Mouse (Mus musculus) layer of hippocampus, postnatal 14 days (tissue): ENCODE measurements at regions not wholly inside any gene's neighbourhood (a gene's known extent, or its start where the extent isn't known, plus 50 kb on each side); places are given as distances from the start of the nearest gene placed in this dataset.
A peak's percentile ranks its signal among the peaks of the same experiment; 100 is the strongest.

ENCODE experiments used
- DNase-seq, 2 experiments: peaks; one replicate each; pipeline ENCODE4 v3.0.0; 2021 to 2022; ENCODE audit warnings: low spot score in 2 of 2, mixed read lengths in 1 of 2

DNA sequence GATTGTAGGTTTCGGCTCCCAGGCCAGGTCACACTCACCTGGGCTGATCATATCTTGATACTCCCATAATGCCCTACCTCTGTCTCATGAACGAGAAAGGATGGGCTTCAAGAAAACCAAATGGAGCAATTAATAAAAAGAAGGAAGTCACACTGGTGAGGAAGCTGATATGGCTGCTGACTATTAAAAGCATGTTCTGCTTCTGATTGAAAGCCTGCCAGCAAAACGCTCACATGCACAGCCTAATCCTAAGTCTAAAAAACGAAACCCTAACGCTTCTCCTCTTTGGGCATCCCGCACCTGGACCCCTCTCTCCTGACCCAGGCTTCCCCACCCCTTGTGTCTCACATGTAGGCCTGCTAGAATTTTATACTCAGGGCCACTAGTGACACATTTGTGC is 230.8 kb upstream of the Klf4 start:
- no peak for DNase-seq

DNA sequence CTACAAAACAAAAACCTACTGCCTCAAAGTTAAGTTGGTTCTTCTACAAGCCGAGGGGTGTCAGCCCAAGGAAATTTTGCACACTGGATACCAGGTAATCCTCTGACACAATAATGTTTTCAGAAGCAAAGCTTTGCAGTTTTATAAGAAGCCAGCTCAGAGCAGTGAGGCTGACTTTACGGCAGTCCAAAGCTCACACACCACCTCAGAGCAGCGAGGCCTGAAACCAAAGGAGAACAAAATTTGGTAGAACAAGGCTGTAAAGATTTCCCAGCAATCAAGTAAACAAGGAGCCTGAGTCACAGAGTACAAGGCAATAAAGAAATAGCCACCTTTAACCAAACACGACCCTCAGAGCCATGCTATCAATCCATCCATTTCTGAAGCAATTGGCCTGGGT is 230.1 kb upstream of the Klf4 start:
- DNase-seq, result no peak

DNA sequence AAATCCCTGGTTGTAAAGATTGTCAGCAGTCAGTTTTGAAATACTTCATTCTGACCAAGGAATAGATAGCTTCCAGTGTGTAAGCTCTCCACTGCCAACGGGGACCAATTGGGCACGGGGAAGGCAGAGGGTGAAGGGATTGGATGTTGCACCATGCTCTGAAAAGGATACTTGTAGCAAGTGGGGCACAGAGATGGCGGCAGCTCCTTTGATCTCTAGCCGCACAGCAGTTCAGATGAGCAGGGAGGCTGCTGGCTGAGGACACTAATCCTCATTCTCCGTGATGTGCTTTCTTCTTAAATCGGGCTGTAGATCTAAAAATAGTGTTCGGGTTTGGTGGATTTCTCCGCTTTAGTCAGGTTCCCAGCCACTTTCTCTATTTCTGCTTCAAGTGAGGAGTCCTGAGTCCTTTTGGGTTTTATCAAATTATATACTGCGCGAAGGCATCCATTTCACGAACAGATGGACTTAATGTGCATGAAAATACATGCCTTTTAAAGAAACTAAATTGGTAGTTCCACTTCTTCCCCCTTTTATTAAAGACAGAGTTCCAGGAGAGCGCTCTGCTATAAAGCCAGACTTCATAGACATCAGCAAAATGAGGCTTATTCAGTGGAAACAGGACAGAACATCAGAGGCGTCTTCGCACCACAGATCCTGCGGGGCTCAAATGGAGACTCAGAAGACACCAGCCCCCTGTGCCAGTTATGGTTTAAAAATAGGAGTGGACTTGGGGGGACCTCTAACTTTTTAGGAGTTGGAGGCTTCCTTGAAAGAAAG is 225.1 kb upstream of the Klf4 start:
- no peak for DNase-seq

DNA sequence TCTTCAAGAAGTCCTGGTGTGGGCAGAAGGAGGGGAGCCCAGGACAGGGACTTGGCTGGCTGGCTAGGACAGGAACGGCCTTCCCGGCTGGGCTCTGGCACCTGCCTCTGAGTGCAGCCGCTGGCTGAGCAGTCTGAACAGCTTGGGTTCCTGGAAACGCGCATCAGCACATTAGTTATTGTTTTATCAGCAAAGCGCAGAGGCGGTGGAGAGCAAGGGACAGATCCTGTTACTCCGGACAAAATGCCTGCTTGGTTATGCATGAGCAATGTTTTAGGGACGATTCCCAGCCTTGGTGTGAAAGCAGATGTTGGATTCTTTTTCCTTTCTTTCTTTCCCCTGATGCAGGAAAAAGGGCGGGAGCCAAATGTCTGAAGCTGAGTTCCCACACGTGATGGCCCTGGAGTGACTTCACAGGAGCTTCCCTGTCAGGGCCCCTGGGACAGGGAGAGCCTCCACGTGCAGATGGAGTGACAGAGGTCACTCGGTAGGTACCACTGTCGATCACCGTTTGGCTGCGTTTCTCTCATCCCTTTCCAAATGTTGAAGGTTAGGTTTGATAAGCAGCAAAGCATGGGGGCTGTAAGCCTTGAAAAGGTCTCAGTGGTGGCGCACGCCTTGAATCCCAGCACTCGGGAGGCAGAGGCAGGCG is 217.8 kb upstream of the Klf4 start:
- peak; percentile 29 to 36 for DNase-seq

DNA sequence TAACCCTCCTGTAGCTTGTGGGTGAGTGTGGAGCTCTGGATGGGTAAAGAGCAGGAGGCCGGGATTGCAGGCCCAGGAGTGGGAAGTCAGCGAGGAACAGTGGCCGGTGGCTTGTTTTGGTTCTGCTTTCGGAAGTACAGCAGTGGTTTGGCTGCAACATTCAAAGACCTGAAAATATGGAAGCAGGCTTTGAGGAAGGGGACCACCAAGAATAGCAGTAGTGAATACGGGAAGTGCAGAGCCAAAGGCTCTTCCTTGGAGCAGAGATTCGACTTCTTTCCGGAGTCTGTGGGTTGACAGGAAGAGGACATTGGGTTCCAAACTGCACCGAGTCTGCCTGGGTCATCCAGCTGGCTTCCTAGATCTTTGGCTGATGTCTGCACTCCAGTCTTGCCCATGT is 209.1 kb upstream of the Klf4 start:
- DNase-seq, result peak in 1 of 2 experiments; percentile 12

DNA sequence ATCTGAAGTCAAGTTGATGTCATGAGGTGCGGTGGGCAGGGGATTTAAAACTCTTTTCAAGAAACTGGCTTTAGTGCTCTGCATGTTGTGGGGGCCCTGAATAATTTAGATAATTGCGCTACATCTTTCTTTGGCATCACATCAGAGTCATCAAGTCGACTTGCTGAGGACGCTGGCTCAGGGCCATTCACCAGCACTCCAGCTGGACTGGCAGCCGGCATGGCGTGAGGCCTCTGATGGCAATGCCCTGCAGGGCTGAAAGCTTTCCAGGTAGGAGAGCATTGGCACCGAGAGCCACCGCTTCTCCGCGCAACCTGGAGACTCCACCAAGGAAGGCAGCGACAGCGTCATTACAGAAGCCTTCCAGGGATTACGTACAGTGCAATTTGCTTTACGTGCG is 207.8 kb upstream of the Klf4 start:
- DNase-seq, result peak in 1 of 2 experiments; percentile 22

DNA sequence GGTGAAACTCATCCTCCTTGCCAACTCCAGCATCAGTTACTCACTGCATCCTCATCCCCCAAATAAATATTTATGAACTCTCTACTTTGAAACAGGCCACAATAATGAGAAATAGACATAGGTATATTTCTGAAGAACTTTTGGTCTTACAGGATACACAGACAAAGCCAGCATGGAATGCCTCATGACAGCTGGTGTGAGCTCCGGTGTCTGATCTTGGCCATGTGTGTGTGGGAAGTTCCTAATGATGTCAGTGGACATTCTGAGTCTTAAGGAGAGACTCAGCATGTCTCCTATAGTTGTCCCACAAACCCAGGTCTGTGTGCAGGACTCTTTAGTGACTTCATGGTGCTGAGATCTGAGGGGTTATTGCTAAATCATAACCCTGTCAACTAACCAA is 206.4 kb upstream of the Klf4 start:
- no peak for DNase-seq

DNA sequence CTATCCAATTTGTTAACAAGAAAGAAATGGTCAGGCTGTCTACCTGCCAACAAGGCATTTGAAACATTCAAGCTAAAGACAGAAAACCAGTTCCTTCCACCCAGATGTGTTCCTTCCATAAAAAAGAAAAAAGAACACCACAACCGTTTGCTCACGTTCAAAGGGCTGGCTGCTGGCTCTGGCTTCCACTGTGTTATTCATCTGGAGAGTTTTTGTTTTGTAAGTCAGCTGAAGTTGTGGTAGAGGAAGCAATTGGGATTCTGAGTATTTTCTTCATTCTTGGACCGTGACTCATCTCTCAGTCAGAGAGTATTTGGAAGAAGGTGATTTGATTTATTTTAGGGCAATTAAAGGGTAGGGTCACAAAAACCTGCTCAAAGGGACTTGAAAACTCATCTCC is 203.2 kb upstream of the Klf4 start:
- no peak for DNase-seq

DNA sequence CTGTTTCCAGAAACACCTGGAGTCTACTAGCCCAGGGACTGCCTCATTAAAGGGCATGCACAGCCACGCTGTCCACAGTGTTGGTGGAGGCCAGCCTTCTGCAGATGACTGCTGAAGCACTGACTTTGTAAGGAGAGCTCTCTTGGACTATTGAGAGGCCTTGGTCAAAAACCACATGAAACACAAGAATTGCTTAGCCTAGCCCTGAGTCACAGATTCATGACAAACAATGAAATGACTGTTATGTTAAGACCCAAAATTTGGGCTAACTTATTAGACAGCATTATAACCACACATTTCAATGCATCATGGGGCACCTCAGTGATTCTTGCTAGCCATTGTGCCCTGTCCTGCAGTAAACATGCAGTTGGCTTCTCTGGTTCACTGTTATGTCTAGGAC is 202.1 kb upstream of the Klf4 start:
- DNase-seq, result no peak

DNA sequence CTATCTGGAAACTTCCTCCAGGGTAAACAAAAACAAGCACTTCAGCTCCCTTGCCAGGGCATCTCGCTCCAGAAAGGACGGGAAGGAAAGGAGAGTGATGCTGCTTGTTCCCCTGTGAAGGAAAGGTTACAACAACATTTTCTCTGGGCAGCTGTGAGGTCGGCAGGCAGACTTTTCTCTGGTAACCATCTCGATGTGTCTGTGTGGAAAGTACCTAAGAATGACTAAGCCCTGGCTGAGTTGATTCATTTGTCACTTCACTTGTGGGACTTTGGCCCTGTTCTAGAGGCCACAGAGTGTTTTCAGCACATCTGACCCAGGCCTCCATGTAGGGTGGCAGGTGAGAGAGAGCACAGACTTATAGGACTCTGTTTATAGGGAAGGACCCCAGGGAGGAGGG is 201.0 kb upstream of the Klf4 start:
- no peak for DNase-seq

DNA sequence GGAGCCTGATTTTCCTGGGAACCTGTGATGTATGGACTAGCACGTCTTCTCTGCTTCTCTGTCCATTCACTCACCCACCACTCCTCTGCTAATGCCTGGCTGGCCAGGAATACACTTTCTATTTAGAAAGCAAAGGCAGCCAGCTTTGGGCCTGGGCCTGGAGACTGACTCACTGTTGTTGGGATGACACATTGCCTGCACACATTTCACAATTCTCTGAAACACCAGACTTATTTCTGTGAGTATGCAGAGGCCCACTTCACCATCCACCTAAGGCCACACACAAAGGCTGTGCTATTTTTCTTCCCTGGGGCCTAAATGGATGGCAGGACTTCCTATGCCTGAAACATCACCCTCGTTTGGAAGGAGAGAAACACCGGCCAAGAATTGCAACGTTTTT is 199.7 kb upstream of the Klf4 start:
- peak in 1 of 2 experiments; percentile 41 for DNase-seq

DNA sequence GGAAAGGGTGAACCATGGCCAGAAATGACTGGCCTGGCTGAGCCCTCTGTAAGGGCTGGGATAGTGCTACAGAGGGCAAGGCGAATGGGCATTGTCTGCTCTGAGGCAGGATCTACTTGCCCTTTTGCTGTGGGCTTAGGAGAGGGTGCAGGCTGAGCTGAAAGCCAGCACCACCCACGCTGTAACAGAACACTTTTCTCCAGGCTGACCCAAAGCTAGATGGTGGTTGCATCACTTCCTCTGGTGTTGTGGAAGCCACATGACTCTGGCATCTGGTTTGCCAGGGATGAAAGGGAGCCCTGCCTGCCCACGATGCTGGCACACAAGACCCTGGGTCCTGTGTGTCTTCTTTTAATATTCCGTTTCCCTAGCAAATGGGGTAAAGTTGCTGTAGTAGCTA is 198.0 kb upstream of the Klf4 start:
- no peak for DNase-seq

DNA sequence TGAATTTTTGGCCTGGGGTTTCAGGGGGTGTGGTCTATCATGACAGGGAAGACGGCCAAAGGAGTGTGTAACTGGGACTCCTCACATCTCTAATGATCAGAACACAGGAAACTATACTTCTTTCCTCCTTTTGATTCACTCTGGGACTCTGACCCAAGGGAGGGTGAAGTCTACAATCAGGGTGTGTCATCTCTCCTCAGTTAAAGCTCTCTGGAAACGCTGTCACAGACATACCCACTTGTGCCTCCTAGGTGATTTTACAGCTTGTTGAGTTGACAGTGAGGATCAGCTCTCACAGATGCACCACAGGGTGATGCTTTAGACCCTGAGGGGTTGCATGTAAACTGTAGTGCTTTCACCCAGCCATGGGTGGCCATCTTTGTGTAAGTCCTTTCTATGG is 194.9 kb upstream of the Klf4 start:
- no peak for DNase-seq

DNA sequence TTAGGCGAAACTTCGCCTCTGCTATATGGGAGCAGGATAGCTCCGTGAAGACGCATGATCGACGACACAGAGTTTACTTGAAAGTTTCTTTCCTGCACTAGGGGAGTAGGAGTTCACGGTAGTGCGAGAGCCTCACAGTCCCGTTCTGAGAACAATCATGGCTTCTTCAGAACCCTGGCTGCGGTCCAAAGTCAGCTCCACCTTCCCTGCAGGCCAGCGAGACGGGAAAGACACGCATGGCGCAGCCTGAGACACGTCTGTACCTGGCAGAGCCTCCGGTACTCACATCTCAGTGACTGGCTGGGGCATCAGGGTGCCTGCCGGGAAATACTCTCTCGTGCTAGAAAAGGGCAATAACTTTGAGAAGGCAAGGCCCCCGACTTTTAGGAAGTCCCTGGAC is 193.8 kb upstream of the Klf4 start:
- DNase-seq, result no peak

DNA sequence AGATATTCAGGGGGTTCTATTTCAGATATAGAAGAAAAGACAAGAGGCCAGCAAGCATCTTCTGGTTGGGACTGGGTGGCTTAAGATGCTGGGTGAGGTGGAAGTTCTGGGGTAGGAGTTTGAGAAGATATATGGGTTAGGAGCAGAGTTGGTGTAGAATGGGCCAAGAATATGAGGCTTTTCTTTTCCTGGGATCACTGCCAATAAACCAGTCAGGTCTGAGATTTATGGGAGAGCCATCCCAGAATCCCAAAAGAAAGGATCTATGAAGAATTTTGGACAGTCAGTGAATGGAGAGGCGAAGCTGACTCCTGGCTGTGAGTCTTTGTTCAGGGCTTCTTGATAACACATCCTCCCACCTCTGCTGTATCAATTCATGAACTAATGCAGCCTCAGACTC is 192.0 kb upstream of the Klf4 start:
- DNase-seq, result no peak

DNA sequence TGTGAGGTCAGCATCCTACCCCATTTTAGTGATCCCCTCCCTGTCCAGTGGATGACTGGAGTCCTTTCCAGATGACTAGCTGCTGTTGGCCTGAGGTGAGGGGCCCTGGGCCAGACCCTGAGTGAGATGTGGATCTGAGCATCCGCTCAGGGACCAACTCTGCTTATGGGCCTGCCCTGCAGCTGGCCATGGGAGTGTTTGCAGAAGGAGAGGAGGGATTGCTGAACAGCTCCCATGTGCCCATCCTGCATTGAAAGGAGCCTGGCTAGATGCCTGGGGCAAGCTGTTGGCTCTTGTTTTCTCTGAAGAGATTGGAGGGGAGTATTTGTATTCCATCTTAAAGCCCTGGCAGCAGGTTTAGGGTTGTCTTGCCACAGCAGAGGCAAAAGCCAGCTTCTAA is 190.9 kb upstream of the Klf4 start:
- peak in 1 of 2 experiments; percentile 49 for DNase-seq

DNA sequence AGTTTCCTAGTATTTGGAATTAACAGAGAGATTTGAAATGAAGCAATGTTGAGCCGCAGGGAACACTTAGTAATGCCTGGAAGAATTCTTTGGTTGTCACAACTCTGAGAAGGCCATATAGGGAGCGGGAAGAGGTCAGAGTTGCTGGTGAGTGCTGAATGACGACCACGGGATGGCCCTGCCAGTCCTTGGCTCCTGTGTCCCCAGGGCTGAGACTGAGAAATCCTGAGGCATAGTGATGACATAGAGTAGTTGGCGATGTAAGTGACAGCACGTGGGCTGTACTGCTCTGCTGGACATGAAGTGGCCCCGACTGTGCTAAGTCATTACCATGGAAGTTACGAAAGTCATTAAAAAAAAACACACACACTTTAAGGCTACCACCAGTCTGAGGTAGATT is 190.1 kb upstream of the Klf4 start:
- no peak for DNase-seq

DNA sequence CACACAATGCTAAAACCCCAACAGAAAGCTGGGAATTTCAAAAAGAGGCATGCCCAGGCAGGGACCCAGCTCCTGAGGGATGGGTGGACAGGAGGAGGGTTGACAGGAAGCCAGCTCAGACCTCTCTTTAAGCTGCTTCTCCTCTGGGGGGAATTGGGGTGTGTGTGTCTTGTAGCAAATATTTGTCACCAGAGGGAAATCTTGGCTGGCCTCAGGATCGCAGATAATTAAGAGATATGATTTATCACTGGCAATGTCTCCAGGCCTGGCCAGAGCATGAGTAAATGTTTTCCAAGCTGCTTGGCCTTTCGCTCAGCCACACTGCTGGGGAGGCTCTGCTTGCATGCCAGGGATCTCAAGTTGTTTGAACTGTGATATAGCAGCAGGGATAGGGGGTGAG is 189.6 kb upstream of the Klf4 start:
- no peak for DNase-seq

DNA sequence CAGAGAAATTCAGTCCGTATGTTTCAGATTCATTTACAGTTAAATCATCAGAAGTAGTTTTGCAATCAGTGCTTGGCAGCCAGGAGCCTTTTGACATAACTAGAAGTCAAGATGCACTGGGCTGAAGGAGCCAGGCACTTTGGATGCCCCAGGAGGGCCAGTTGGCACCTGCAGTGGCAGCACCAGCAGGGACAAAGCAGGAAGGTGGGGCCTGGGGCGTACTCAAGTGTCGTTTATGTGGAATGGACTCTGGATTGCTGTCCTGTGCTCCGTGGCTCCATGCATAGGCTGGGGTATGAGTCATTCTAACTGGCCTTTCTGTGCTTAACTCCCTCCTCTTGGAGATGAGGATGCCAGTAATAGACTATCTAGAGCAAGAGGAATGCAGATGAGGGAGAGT is 186.2 kb upstream of the Klf4 start:
- no peak for DNase-seq

DNA sequence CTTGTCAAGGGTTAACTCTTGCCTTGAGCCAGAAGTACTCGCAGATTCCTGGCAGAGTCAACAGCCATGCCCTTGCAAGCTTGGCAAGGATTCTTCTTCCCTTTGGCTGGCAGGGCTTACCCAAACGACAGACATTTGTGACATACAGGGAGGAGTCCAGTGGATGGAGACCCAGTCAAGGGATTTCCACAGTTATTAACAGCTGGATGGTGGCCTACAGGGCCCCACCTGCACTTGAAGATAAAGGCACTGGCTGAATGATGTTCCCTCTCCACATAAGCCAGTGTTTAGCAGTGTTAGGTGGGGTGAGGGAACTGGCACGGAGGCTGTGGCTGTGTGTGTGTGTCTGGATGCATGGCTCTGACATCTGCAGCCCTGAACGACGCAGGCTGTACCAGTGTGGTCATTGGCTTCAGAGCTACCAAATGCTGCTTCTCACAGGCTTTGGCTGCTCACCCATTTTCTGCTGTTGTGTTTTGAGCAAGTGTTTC is 183.9 kb upstream of the Klf4 start:
- DNase-seq, result no peak

DNA sequence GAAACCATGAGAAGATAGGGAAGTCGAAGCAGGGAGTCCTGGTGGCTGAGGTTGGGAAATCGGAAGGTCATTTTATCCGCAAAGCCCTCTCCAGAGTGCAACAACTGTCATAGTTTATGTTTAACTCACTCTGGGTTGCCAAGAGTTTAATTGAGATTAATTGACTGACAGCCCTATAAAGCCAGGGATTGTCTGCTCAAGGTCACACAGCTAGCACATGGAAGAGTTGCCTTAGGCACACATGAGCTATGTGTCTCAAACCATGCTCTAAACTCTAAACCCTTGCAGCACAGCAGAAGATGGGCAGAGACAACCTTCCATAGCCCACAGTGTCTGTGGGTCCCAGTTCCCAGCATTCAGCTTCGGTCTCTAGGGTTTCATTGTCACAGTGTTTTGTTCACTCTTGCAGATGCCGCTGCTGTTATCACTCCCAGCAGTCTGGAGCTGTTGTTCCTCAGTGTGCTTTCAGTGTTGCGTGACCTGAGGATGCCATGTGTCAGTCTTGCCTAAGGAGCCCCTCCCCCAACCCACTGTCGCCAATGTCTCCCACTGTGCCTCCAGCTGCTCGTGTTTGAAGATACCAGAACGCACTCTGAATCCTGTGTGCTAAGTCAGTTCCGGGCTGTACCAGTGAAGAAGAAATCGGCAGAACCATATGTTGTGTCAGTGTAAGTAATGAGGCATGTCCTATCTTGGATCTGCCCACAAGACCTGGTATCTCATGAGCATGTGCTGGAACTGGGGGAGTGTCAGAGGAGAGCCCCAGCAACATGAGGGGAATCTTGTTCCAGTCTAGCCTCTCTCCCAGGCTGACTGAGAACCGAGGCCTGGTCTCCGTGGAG is 179.5 kb upstream of the Klf4 start:
- DNase-seq, result no peak

DNA sequence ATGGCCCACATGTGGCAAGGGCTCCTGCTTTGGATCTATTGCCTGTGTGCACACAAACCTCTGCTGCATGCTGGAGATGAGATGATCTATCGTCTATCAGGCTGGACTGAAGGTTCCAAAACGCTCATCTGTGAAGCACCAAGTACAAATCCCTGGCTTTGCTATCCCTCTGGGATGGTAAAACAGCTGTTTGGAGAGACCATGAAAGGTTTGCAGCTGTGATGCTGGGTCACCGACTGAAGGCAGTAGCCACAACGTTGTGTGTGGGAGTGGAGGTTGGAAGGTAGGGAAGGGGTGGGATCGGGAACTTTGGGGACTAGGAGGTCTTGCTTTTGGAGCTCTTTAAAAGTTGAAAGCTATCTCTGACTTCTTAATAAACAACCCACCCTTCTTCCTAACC is 178.2 kb upstream of the Klf4 start:
- DNase-seq, result no peak
